Mouse (Mus musculus): ENCODE measurements at regions not wholly inside any gene's neighbourhood (a gene's known extent, or its start where the extent isn't known, plus 50 kb on each side); places are given as distances from the start of the nearest gene placed in this dataset.
A peak's percentile ranks its signal among the peaks of the same experiment; 100 is the strongest.
"Not testable (repeated sequence)": the region's sequence is repeated elsewhere in the genome, so short reads cannot be mapped to it uniquely, and the experiment has no call there.

GRCm38 (mm10) chr2:171588158-171588557 is 455.1 kb downstream of the Cbln4 start:
- no peak for DNase-seq (ENCODE audit: low spot score in 2 of 2)

- DNase-seq (ENCODE audit: low spot score in 2 of 2), result no peak
Measured at GRCm38 (mm10) chr2:171587635-171588034, 455.6 kb downstream of the Cbln4 start.

- no peak for DNase-seq (ENCODE audit: low spot score in 2 of 2)
Measured at GRCm38 (mm10) chr2:171586853-171587220, 456.4 kb downstream of the Cbln4 start.

DNA sequence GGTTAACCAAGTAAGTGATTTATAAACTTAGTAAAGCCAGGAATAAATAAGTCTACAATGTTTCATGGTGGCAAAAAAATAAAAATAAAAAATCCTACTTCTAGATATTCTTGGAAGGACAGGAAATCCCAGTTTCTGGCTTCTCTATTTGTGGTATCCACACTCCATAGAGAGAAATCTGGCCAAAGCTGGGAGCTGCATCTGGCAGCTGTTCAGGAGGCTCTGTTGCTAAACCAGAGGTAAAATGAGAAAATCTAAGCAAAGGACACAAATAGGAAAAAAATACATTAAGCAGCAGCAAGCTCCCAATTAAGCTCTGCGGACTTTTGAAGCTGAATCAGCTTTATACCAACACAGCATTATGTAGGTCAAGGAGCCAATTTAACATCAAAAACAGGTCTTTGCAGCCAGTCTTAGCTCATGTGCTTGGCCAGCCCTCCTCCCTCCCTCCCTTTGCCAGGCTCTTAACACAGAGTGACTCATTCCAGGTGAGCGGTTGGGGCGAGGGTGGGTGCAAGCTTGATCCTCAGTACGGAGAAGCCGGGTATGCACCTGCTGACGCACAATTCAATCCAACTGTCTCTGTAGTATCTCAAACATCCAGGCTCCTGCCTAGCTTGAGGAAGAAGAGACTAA is 456.9 kb downstream of the Cbln4 start:
- peak in 1 of 2 experiments; percentile 4 for DNase-seq (ENCODE audit: low spot score in 2 of 2)

- no peak for DNase-seq (ENCODE audit: low spot score in 2 of 2)
Measured at GRCm38 (mm10) chr2:171574360-171574759, 468.9 kb downstream of the Cbln4 start.

- DNase-seq (ENCODE audit: low spot score in 2 of 2), result no peak
Measured at GRCm38 (mm10) chr2:171562656-171563055, 480.6 kb downstream of the Cbln4 start.

GRCm38 (mm10) chr2:171542768-171543167 is 500.5 kb downstream of the Cbln4 start:
- not testable (repeated sequence) for DNase-seq (ENCODE audit: low spot score in 2 of 2)

- no peak for DNase-seq (ENCODE audit: low spot score in 2 of 2)
Measured at GRCm38 (mm10) chr2:171514876-171515275, 528.4 kb downstream of the Cbln4 start.

- DNase-seq (ENCODE audit: low spot score in 2 of 2), result no peak
Measured at GRCm38 (mm10) chr2:171496620-171497019, 546.6 kb downstream of the Cbln4 start.

DNA sequence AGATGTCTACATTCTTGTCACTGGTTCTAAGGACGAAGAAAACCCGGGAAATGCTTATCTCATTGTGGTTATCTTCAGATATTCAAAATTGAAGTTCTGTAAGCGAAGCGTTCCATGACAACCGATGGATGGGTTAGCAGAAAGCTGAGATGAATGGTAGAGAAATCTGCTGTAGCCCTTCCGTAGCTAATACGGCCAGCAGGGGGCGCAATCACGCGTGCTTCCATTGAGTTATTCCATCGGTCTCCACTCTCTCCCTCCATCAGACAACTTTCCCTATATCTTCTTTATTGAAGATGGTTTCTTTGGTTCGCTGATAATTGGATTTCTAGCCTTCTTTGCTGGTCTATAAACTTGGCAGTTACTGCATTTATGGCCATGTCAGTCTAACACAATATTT is 549.5 kb downstream of the Cbln4 start:
- DNase-seq (ENCODE audit: low spot score in 2 of 2), result peak; percentile 5 to 10

- DNase-seq (ENCODE audit: low spot score in 2 of 2), result no peak
Measured at GRCm38 (mm10) chr2:171487284-171487683, 556.0 kb downstream of the Cbln4 start.

- no peak for DNase-seq (ENCODE audit: low spot score in 2 of 2)
Measured at GRCm38 (mm10) chr2:171453241-171453640, 590.0 kb downstream of the Cbln4 start.

- DNase-seq (ENCODE audit: low spot score in 2 of 2), result no peak
Measured at GRCm38 (mm10) chr2:171406057-171406456, 637.2 kb downstream of the Cbln4 start.

- no peak for DNase-seq (ENCODE audit: low spot score in 2 of 2)
Measured at GRCm38 (mm10) chr2:171388936-171389335, 654.3 kb downstream of the Cbln4 start.

GRCm38 (mm10) chr2:171373457-171373856 is 641.9 kb downstream of the Dok5 start:
- no peak for DNase-seq (ENCODE audit: low spot score in 2 of 2)

GRCm38 (mm10) chr2:171373016-171373415 is 641.4 kb downstream of the Dok5 start:
- DNase-seq (ENCODE audit: low spot score in 2 of 2), result no peak

GRCm38 (mm10) chr2:171371751-171372150 is 640.1 kb downstream of the Dok5 start:
- DNase-seq (ENCODE audit: low spot score in 2 of 2), result no peak

DNA sequence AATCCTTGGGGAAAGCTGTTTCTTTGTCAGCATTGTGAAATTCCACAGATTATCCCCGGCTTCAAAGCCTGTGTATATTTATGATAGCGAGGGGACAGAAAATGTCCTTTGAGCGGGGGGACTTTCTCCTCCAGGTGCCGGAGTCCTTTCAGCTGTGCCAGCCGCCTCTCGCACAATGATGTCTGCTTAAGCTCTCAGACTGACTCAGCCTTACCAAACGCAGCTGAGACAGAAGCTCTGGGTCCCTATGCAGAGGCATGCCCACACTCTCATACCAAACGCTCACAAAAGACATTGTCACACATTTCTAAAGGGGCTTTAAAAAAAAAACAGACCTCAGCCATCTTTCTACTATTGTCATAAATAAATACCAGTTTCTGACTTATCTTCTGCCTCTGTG is 633.9 kb downstream of the Dok5 start:
- DNase-seq (ENCODE audit: low spot score in 2 of 2), result no peak

DNA sequence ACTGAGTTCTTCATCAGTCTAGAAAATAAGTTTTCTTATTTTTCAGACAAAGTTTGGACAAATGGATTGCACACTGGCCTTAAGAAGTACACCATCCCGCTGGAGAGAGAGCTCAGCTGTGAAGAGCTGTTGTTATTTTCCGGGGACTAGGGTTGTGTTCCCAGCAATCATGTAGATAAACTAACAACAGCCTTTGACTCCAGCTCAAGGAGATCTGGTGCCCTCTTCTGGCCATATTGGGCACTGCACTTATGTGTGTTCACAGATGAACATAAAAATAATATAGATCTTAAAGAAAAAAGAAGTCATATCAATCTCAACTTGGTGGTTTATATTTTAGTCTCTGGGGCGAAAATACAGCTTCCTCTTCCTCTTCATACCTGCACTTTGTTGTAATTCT is 633.0 kb downstream of the Dok5 start:
- no peak for DNase-seq (ENCODE audit: low spot score in 2 of 2)

DNA sequence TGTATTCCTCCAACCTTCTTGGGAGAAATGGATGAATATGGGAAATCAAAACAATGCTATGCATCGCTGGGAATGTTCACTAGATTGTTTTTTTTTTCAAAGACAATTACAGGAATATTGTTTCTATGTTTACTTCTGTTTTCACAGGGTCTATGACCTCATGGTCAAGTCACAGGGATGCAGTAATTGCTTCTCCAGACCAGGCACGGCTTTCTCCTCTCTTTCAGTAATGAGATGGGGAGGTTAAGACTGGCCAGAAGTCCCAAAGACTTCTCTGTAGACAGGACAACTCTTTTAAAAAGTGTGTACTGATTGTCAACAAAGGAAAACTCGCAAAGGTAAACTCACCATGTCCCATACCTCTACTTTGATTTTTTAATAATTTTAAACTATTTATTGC is 631.8 kb downstream of the Dok5 start:
- DNase-seq (ENCODE audit: low spot score in 2 of 2), result no peak

DNA sequence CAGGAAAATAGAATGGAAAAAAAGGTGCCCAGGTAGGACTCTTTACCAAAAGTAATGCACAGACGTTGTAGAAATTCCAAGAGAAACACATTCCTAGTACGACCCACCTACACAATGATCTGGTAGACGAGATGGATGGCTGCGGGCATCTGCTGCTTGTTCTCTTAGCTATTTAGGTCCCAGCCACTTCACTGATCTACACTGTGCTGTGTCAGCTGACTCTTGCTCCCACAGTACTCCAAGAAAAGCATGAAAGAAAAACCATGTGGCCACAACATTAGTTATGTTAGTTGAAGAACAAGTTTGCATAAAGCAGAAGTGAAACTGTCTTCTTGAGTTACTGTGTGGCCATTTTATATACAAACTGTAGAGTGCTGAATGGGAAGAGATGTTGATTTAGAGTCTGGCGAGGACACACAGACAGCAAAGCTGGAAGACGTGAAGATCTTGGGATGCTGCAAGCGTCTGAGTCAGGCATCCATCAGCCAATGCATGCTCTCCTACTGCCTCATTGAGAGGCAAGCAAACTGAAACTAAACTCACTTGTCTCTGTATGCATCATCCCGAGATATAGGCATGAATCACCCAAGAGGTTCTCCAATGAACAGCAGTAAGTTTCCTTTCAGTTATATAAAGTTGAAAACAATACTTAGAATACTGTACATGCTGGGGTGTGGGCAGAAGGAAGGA is 626.6 kb downstream of the Dok5 start:
- DNase-seq (ENCODE audit: low spot score in 2 of 2), result no peak

DNA sequence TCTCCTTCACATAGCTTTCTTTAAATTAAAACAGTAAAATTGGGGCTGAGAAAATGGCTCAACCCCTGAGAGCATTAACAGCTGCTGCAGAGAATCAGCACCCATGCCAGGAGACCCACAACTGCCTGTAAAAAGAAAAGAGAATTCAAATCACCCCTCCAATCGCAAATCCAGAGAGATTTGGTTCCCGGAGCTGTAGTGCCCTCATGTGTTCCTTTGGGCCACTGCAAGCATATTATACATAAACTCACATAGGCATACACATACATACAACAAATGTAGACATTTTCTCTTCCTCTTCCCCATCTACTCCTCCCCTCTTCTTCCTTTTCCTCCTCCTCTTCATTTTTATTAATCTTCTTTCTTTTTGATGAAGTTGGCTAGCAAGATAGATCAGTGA is 616.5 kb downstream of the Dok5 start:
- no peak for DNase-seq (ENCODE audit: low spot score in 2 of 2)
